Mouse (Mus musculus) testis, postnatal 10 days (tissue): ENCODE measurements around the gene Ppp1r13b.
"Not testable (repeated sequence)": the region's sequence is repeated elsewhere in the genome, so short reads cannot be mapped to it uniquely, and the experiment has no call there.

ENCODE experiments used
- DNase-seq: peaks from one replicate; pipeline ENCODE4 v3.0.0; 2021; ENCODE audit warnings: low spot score

Ppp1r13b gene

DNA sequence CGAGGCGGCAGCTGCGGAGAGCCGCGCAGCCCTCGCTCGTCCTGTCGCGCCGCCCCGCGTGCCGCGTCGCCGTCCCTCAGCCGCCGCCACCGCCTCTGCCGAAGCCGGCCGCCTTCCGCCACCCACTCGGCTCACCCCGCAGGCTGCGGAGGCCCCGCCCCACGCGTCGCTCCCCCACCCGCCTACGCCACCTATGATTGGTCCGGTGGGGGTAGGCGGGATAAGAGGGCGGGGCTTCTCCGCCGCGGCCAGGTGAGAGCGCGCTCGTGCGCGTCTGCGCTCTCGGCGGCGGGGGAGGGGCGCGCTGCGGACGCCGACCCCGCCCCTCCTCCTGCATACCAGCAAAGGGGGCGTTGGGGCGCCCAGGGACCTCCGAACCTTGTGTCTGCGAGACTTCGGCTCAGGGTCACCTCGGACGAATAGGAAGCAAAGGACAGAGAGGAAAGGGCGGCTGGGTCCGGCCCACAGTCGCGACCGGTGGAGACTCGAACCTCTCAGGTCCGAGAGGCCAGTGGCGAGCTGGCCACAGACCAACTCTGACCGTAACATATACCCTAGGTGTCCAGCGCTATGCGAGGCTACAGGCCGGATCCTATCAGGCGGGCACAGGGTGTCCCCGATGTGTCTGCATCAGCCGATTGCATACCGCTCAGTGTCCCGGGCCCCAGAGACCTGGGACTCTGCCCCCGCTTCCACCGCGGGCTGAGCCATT is at the start of gene Ppp1r13b:
Gene Ppp1r13b, minus strand, starts transcription at position 141 of the 712 bp plus-strand sequence.
- peak; percentile 96 for DNase-seq

DNA sequence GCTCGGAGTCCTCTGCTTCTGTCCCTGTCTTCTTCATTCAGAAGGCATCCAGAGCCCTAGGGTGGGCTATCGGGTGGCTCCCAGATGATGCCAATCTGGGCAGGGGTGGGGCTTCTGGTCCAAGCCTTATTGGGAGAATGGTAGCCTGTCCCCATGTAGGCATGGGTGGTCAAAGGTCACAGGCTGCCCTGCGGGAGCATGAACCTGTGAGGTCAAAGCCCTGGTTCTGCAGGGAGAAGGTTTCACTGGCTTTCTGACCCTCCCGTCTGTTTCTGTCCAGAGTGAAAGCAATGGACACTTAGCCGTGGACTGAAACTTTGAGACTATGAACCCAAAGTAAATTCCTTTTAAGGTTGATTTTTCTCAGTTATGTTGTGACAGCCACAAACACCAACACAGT is 48.3 kb upstream of the Ppp1r13b start:
- DNase-seq: no peak

DNA sequence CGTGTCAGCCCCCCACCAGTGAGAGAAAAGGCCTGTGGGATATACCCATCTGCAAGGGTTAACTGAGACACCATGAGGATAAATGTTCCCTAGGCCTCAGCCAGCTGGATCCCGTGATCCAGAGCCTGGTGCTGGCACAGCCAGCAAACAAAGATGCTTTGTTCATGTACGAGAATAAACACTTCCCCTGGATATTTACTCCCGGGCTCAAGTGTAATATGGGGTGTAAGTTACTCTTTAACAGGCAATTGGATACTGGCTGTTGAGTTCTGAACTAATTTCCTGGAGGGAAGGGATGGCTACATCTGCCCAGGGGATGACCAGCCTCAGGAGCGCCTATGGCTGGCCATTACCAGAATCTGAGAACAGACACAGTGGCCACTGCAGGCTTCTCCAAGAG is 43.8 kb upstream of the Ppp1r13b start:
- DNase-seq: no peak

DNA sequence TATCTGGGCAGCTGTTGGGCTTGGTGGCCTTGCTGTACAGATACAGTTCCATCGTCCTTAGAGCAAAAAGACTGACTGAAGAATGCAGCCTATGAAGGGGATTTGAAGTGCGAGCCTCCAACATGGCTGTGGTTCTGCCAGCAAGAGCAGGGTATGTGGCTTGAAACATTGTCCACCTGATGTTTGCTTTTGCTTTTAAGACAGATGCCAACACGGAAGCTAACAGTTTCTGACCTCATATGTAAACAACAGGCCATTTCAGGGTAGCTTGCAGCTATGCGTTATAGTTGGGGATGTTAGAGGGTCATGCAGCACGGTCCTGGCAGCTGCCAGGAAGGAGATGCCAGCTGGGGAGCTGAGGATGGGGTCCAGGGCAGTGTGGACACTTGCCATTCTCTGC is 42.6 kb upstream of the Ppp1r13b start:
- DNase-seq: no peak

DNA sequence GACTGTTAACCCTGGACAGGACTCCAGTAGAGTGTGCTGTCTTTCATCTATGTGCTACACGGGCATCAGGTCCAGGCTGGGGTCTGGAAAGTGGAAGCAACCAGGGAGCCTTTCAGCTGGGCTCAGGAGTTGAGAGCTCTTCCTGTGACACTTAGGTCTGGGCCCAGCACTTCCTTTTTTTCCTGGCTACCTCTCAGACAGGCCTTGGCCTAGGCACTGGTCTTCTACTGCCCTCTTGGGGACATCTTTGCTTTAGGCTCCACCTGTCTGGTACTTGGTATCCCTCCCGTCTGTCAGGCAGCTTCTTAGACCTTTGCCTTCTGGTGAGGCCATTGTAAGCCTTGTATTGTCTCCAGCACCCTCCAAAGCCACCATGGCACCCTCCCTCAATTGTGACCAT is 38.8 kb upstream of the Ppp1r13b start:
- DNase-seq: peak; percentile 66

DNA sequence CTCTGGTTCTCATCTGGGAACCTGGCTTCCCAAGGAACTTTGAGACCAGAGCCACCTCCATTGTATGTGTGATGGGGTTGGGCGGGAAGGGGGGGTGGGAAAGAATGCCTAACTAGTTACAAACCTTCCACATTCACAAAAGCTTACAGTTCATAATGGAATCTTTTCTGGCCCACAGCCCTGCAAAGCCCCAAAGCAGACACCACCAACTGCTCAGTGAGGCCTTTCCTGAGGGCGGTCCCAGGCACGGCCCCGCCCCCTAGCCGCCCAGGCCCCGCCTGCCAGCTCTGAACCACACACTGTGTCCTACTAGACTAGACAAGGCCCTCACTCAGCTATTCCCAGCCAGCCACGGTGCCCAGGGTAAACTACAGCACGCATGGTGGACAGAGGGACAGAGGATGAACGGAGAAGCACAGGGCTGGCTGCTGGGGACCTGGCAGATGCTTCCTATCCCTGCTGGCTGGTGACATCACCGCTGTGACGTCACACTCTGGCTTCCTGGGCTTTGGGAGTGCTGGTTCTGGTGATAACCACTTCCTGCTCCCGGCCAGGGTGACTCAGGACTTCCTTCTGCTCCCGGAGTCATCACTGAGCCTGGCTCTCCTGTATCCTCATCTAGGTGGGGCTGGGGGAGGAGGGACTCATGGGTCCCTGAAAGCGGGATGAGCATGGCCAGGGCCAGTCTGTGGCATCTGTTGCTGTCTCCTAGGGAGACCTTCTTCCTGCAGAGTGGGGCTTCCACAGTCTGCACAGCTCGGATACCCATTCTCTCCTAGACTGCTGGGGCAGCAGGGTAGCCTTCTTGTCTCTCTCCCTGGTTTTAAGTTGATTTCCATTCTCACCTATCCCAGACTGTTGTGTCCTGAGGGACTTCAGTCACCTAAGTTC is 38.1 kb upstream of the Ppp1r13b start:
- DNase-seq: not testable (repeated sequence)

DNA sequence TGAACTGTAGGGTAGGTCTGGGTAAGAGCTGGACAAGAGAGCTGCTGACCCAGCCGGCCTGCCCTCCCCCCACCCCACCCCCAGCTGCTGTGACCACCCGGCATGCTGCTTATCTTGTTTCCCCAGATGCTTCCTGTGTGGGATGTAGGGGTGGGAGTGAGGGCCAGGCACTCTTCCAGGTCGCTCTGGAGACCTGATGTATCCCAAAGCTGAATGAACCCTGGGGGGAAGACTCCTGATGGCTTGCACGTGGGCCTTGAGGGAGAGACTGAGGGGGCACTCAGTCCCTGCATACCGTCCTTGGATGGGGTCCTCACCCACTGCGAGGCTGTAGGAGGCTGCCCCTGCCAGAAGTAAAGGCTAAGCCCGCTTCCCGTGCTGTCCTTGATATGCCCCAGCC is 37.2 kb upstream of the Ppp1r13b start:
- DNase-seq: peak; percentile 76

DNA sequence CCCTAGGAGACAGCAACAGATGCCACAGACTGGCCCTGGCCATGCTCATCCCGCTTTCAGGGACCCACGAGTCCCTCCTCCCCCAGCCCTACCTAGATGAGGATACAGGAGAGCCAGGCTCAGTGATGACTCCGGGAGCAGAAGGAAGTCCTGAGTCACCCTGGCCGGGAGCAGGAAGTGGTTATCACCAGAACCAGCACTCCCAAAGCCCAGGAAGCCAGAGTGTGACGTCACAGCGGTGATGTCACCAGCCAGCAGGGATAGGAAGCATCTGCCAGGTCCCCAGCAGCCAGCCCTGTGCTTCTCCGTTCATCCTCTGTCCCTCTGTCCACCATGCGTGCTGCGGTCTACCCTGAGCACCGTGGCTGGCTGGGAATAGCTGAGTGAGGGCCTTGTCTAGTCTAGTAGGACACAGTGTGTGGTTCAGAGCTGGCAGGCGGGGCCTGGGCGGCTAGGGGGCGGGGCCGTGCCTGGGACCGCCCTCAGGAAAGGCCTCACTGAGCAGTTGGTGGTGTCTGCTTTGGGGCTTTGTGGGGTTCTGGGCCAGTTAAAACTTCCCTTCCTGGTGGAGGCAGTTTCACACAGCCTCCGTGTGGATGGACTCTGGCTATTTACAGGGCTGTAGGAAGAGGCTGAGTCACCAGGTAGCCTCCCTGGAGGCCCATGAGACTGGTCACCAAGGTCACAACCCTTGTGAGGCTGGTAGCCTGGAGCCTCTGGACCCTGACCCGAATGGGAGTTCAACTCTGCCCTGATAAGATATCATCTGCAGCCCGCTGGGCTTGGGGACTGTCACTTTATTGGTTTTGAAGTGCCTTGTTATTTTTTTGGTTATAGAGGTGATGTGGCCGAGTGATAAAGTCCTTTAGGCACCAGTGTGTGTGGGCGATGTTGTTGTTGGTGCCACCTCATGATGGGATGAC is 36.4 kb upstream of the Ppp1r13b start:
- DNase-seq: not testable (repeated sequence)

DNA sequence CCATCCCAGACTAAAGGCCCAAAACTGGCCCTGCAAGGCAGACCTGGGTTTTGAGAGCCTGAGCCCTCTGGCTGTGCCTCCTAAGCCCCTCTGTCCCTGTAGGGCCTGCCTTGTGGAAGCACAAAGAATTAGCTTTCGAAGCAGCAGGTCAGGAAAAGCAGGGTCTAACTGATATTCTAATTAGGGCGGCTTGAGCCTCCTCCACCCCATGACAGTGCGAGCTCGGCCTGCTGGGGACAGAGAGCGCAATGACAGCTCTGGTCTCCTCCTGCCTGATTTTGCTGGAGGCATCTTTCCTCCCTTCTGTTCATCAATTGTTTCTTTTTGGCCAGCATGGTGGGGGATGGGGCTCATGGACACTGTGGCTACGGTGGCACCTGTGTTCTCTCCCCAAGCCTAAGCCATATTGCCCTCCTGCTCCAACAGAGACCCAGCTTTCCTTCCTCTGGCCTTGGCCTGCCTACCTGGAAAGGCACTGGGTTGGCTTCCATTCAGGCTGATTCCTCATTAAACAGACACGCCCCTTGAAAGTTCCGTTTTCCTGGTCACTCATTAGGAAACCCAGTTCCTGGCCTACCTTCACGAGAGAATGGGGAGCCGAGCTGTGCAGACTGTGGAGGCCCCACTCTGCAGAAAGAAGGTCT is 35.6 kb upstream of the Ppp1r13b start:
- no peak for DNase-seq

DNA sequence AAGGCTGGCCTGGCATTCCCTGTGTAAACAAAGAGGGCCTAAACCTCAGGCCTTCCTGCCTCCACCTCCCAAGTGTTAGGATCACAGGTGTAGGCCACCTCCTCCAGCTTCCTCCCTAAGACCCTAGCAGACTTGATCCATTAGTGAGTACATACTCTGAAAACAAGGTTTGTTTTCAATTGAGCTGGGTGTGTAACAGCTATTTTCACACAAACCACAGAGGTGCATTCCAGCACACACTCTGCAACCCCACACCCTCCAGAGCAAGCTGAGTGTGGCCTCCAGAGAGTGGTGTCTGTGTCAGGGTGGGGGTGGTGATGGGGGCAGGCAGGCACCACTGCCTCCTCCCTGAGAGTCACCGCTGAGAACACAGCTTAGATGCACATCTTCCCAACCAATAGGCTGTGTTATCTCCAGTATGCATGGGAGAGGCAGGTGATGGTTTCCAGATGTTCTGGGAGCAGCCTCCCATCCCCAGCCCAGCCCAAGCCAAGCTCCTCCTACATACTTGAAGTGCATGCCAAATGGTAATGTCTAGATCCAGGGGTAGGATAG is 30.8 kb upstream of the Ppp1r13b start:
- no peak for DNase-seq

DNA sequence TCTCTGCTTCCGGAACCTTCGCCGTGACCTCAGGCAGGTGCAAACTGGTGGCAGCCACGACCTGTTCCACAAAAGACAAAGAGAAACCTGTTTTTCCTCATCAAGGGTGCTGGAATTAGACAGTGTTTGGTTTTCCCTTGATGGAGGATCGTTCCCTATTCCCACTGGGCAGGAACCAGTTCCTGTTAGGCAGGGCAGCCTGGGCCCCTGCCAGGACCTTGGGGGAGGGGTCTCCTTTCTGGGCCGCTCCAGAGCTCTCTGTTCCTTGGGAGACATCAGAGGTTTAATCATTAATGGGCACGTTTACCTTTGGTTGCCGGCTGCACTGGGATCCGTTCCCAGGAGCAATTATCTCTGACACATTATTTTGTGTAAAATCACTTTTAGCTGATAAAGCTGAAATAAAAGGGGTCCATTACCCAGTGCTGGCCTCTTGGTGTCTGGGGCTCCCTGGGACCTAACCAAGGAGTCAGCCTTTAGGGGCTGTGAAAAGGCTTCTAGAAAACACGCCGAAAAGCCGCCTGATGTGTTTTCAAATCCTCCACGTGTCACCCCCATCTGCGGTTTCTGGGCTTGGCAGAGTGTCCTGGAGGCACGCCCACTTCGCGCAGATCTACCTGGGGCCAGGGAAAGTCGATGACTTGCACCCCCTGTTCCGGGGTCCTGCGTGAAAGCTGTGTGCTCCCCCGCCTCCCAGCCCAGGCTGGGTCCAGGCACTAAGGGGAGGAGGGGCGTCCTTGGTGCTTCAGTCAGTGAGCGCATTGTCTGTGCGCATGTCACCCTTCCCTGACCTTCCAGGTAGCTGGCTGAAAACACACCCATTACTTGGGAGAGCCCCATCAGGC is 29.0 kb upstream of the Ppp1r13b start:
- DNase-seq: peak; percentile 83

DNA sequence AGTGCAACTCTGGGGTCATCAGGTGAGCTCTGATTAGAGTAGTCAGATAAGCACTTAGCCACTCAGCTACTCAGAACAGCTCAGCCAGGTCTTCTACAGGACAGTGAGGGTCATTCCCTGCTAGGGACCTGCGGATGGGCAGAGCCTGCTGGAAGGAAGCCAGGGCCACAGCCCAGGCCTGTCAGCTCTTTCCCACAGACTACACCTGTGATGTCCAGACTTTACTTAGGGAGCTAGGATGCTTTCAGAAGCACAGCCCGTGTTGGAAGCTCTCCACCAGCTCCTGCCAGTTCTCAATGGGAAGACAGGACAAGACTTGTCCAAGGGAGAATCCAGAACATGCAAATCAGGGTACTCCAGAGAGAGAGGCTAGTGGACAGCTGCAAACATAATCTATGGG is 26.1 kb upstream of the Ppp1r13b start:
- no peak for DNase-seq

DNA sequence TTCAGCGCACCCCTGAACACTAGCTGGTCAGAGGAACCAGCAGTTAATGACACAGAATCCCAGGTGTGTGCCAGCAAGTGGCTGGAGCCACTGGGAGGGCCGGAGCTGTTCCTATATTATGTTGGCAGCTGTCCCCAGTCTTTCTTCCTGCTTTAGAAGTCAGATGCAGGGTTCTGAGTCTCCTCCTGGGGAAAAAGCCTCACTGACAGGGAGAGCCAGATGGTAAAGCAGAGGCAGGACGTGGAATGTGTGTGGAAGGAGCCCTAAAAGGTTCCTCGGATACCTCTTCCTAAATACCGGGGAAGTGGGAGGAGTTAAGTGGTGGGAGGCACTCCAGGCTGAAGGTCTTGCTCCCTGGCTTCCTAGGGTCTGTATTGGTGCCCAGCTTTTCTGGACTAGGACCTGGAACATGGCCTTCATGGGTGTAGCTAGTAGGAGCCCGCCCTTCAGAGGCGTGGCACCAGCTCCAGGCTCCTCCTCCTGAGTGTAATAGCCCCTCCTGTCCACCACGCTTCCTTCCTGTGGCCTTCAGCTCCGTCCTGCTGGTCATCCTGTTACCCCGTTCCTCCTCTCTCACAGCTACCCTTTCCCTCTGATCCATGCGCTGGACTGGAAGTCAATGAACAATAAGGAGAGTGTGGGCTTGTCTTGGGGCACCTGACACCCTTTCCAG is 25.3 kb upstream of the Ppp1r13b start:
- peak; percentile 73 for DNase-seq

DNA sequence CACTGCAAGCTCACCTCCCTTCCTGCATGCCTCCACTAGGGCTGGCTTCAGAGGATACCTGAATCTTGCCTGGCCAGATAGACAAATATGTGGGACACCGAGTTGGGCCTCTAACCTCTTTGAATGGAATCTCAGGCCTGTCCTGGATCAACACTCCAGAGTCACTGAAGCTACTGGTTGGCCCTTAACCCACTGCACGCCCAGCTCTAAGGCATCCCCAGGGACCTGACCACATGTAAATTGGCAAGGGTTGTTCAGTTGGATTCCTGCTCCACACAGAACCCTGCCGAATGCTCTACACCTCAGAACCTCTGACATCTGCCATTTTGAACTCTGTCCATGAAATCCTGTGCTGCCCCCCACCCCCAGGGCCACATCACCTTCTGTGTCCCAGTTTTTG is 24.6 kb upstream of the Ppp1r13b start:
- no peak for DNase-seq

DNA sequence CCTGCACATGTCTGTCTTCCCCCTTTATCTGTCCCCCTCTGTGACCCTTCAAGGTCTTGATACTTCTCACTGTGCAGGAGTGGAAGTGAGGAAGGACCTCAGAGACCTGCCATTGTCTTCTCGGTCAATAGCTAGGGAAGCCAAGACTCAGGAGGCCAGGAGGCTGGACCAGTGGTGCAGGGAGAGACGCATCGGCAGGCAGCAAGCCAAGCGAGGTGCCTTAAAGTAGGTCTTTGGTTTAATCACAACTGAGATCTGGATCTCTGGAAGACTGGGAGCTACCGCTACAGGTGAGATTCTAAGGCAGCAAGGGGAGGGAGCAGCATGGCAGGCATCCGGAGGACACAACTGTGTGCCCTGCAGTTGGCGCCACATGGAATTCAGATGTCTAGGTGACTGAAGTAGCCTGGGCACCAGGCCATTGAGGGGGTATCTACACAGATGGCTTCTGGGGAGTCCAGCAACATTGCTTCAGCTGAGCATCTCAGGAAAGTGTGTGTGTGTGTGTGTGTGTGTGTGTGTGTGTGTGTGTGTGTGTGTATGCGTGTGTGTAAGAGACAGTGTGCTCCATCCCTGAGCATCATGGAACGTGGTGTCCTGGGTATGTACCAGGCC is 23.6 kb upstream of the Ppp1r13b start:
- no peak for DNase-seq

DNA sequence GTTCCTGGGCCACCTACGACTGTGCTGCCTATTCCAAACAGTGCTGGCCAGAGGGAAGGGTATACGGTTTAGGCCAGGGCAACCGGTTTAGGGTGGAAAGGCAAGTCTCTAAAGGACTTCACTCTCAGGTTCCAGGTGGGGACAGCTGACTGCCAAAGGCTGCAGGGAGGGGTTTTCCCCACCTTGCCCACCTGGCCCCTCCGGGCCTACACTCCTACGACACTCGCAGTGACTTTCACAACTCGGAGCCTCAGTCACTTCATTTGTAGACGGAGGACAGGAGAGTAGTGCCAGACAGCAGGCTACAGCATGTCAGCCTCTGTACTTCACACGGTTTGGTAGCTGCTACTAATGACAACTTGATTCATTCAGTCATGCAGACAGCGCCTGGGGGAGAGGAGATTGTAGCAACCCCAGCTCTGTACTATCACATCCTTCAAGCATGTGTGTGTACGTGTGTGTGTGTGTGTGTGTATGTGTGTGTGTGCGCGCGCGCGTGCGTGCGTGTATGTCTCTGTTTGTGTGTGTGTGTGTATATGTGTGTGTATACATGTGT is 20.6 kb upstream of the Ppp1r13b start:
- DNase-seq: no peak

DNA sequence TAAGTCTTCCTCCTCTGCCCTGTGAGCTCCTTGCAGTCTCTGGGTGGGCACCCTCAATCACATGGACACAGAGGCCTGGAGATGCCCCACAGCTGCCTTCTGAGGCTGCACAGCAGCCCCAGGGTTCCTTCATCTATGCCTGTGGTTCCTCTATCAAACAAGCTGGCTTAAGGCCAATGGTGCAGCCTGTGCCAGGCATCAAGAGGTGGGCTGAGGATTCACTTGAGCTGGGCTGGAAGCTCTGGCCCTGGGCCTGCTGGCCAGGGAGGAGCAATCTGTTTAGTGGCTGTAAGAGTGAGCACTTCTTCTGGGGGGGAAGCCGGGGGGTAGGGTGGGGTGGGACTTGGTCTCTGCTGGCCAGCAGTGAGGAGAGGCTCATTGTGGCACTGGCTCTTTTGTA is 19.4 kb upstream of the Ppp1r13b start:
- no peak for DNase-seq

DNA sequence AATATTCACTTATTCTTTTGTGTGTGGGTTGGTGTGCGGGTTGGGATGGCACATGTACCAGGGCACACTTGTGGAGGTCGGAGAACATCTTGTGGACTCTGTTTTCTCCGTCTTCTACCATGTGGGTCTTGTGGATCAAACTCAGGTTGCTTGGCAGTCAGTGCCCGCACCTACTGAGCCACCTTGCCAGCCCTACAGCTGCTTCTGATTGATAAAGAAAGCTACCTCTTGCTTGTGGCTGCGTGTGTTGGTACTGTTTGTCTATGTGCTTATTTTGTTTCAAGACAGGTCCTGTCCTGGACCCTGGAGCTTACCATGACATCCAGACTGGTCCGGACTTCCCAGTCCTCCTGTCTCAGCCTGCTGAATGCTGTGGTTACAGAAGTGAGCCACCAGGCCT is 15.2 kb upstream of the Ppp1r13b start:
- no peak for DNase-seq

DNA sequence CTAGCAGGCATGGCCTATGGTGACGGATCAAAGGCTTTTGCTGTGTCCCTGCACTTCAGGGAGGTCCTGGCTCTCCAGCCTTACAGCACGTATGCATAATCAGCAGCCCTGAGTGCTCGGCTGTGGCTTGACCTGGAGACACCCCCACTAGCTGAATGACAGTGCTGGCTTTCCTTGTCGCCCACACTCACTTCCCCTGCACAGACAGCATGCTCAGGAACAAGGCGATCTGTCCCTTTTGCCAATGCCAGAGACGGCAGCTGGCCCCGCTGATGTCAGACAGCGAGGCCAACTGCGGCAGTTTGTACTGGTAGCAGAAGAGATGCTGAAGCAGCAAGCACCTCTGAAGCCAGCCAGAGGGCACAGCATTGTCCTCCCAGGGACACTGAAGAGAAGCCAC is 12.1 kb upstream of the Ppp1r13b start:
- DNase-seq: no peak
